Mouse (Mus musculus): Measurements from ENCODE around the gene Cyp2a22. TPM values are rescaled to one million over a fixed set of nuclear protein-coding genes. Genes with fewer than 3 reads are reported as not detected.
"Not testable (repeated sequence)": the region's sequence is repeated elsewhere in the genome, so short reads cannot be mapped to it uniquely, and the experiment has no call there.

Gene Cyp2a22
- polyA plus RNA-seq (2014; fragmentation: Nextera tagmentation; extraction: Ambion mirVana): not detected in 2 replicates

GRCm38 (mm10) chr7:26939262-26939661 is at the start of gene Cyp2a22:
Cyp2a22 (minus strand) TSS chr7:26939384.
- Histone ChIP-seq H3K9ac (ENCODE audit: low read depth, low read length) (no peak within 1 kb of the TSS), H3K9me3 (ENCODE audit: control insufficient read depth, low read length) (no peaks in the 10 kb centered on the region), H3K27ac (ENCODE audit: low read depth, low read length) (no peak within 1 kb of the TSS), H3K4me2 (replicated peaks; ENCODE audit: low read depth, low read length) (no peak within 1 kb of the TSS), H3K36me3 (ENCODE audit: control insufficient read depth, insufficient read depth, low read length) (no peaks in the 10 kb centered on the region), H3K4me1 (replicated peaks; ENCODE audit: control insufficient read depth, insufficient read depth, low read length) (no peaks in the 10 kb centered on the region), H3K27me3 (ENCODE audit: control insufficient read depth, insufficient read depth, low read length) (no peaks in the 10 kb centered on the region), H3K4me3 (ENCODE audit: low read depth, low read length) (no peak within 1 kb of the TSS)
- ATAC-seq (ENCODE audit: low FRiP score) (no peak), DNase-seq (ENCODE audit: low spot score) (no peak)
- WGBS: 77% methylated on average over 4 of the region's 4 CpGs

GRCm38 (mm10) chr7:26983151-26983550 is 44.0 kb upstream of the Cyp2a22 start:
- WGBS: 38% methylated on average over 1 of the region's 1 CpGs
- H3K9ac ChIP-seq (ENCODE audit: low read depth, low read length); H3K27me3 ChIP-seq (ENCODE audit: control insufficient read depth, insufficient read depth, low read length); H3K27ac ChIP-seq (ENCODE audit: low read depth, low read length); DNase-seq (ENCODE audit: low spot score); H3K4me2 ChIP-seq (replicated peaks; ENCODE audit: low read depth, low read length); ATAC-seq (ENCODE audit: low FRiP score); H3K4me3 ChIP-seq (ENCODE audit: low read depth, low read length); H3K36me3 ChIP-seq (ENCODE audit: control insufficient read depth, insufficient read depth, low read length); H3K9me3 ChIP-seq (ENCODE audit: control insufficient read depth, low read length); H3K4me1 ChIP-seq (replicated peaks; ENCODE audit: control insufficient read depth, insufficient read depth, low read length): not testable (repeated sequence)

GRCm38 (mm10) chr7:26982551-26982950 is 43.4 kb upstream of the Cyp2a22 start:
- H3K27me3 ChIP-seq (ENCODE audit: control insufficient read depth, insufficient read depth, low read length): no peaks in the 10 kb centered on the region
- no peak for DNase-seq (ENCODE audit: low spot score)
- H3K4me3 ChIP-seq (ENCODE audit: low read depth, low read length): no peak overlapping the region
- H3K9ac ChIP-seq (ENCODE audit: low read depth, low read length): no peak overlapping the region
- H3K9me3 ChIP-seq (ENCODE audit: control insufficient read depth, low read length): no peaks in the 10 kb centered on the region
- no peak overlapping the region for H3K4me2 ChIP-seq (replicated peaks; ENCODE audit: low read depth, low read length)
- no peak for ATAC-seq (ENCODE audit: low FRiP score)
- H3K4me1 ChIP-seq (replicated peaks; ENCODE audit: control insufficient read depth, insufficient read depth, low read length): no peaks in the 10 kb centered on the region
- H3K36me3 ChIP-seq (ENCODE audit: control insufficient read depth, insufficient read depth, low read length): no peaks in the 10 kb centered on the region
- H3K27ac ChIP-seq (ENCODE audit: low read depth, low read length): no peak overlapping the region
- 25% methylated on average over 1 of the region's 1 CpGs for WGBS

- not testable (repeated sequence) for H3K4me1 ChIP-seq (replicated peaks; ENCODE audit: control insufficient read depth, insufficient read depth, low read length); H3K9ac ChIP-seq (ENCODE audit: low read depth, low read length); DNase-seq (ENCODE audit: low spot score); H3K27ac ChIP-seq (ENCODE audit: low read depth, low read length); ATAC-seq (ENCODE audit: low FRiP score); H3K4me3 ChIP-seq (ENCODE audit: low read depth, low read length); H3K9me3 ChIP-seq (ENCODE audit: control insufficient read depth, low read length); H3K36me3 ChIP-seq (ENCODE audit: control insufficient read depth, insufficient read depth, low read length); H3K27me3 ChIP-seq (ENCODE audit: control insufficient read depth, insufficient read depth, low read length); H3K4me2 ChIP-seq (replicated peaks; ENCODE audit: low read depth, low read length)
- 89% methylated on average over 1 of the region's 1 CpGs for WGBS
Observed at GRCm38 (mm10) chr7:26981937-26982336, 42.8 kb upstream of the Cyp2a22 start.

GRCm38 (mm10) chr7:26981464-26981863 is 42.3 kb upstream of the Cyp2a22 start:
- H3K4me3 ChIP-seq (ENCODE audit: low read depth, low read length); H3K9ac ChIP-seq (ENCODE audit: low read depth, low read length); H3K4me1 ChIP-seq (replicated peaks; ENCODE audit: control insufficient read depth, insufficient read depth, low read length); H3K9me3 ChIP-seq (ENCODE audit: control insufficient read depth, low read length); ATAC-seq (ENCODE audit: low FRiP score); DNase-seq (ENCODE audit: low spot score); H3K4me2 ChIP-seq (replicated peaks; ENCODE audit: low read depth, low read length); H3K27ac ChIP-seq (ENCODE audit: low read depth, low read length); H3K27me3 ChIP-seq (ENCODE audit: control insufficient read depth, insufficient read depth, low read length); H3K36me3 ChIP-seq (ENCODE audit: control insufficient read depth, insufficient read depth, low read length): not testable (repeated sequence)
- 87% methylated on average over 2 of the region's 2 CpGs for WGBS

- H3K9ac ChIP-seq (ENCODE audit: low read depth, low read length); H3K27ac ChIP-seq (ENCODE audit: low read depth, low read length); H3K9me3 ChIP-seq (ENCODE audit: control insufficient read depth, low read length); H3K27me3 ChIP-seq (ENCODE audit: control insufficient read depth, insufficient read depth, low read length); H3K36me3 ChIP-seq (ENCODE audit: control insufficient read depth, insufficient read depth, low read length); H3K4me2 ChIP-seq (replicated peaks; ENCODE audit: low read depth, low read length); DNase-seq (ENCODE audit: low spot score); H3K4me3 ChIP-seq (ENCODE audit: low read depth, low read length); H3K4me1 ChIP-seq (replicated peaks; ENCODE audit: control insufficient read depth, insufficient read depth, low read length); ATAC-seq (ENCODE audit: low FRiP score): not testable (repeated sequence)
- 68% methylated on average over 1 of the region's 1 CpGs for WGBS
Observed at GRCm38 (mm10) chr7:26962371-26962770, 23.2 kb upstream of the Cyp2a22 start.

- not testable (repeated sequence) for DNase-seq (ENCODE audit: low spot score); H3K36me3 ChIP-seq (ENCODE audit: control insufficient read depth, insufficient read depth, low read length); H3K4me3 ChIP-seq (ENCODE audit: low read depth, low read length); H3K4me1 ChIP-seq (replicated peaks; ENCODE audit: control insufficient read depth, insufficient read depth, low read length); H3K4me2 ChIP-seq (replicated peaks; ENCODE audit: low read depth, low read length); H3K27ac ChIP-seq (ENCODE audit: low read depth, low read length); H3K9me3 ChIP-seq (ENCODE audit: control insufficient read depth, low read length); ATAC-seq (ENCODE audit: low FRiP score); H3K9ac ChIP-seq (ENCODE audit: low read depth, low read length); H3K27me3 ChIP-seq (ENCODE audit: control insufficient read depth, insufficient read depth, low read length)
- 93% methylated on average over 2 of the region's 2 CpGs for WGBS
Observed at GRCm38 (mm10) chr7:26953306-26953705, 14.1 kb upstream of the Cyp2a22 start.

GRCm38 (mm10) chr7:26952671-26953070 is 13.5 kb upstream of the Cyp2a22 start:
- not testable (repeated sequence) for H3K36me3 ChIP-seq (ENCODE audit: control insufficient read depth, insufficient read depth, low read length); H3K9ac ChIP-seq (ENCODE audit: low read depth, low read length); H3K4me1 ChIP-seq (replicated peaks; ENCODE audit: control insufficient read depth, insufficient read depth, low read length); H3K27ac ChIP-seq (ENCODE audit: low read depth, low read length); DNase-seq (ENCODE audit: low spot score); ATAC-seq (ENCODE audit: low FRiP score); H3K4me3 ChIP-seq (ENCODE audit: low read depth, low read length); H3K27me3 ChIP-seq (ENCODE audit: control insufficient read depth, insufficient read depth, low read length); H3K9me3 ChIP-seq (ENCODE audit: control insufficient read depth, low read length); H3K4me2 ChIP-seq (replicated peaks; ENCODE audit: low read depth, low read length)
- WGBS: 84% methylated on average over 3 of the region's 3 CpGs

GRCm38 (mm10) chr7:26941320-26941925 is 2.2 kb upstream of the Cyp2a22 start:
- not testable (repeated sequence) for H3K4me1 ChIP-seq (replicated peaks; ENCODE audit: control insufficient read depth, insufficient read depth, low read length); ATAC-seq (ENCODE audit: low FRiP score); DNase-seq (ENCODE audit: low spot score); H3K36me3 ChIP-seq (ENCODE audit: control insufficient read depth, insufficient read depth, low read length); H3K27ac ChIP-seq (ENCODE audit: low read depth, low read length); H3K9ac ChIP-seq (ENCODE audit: low read depth, low read length); H3K9me3 ChIP-seq (ENCODE audit: control insufficient read depth, low read length); H3K4me3 ChIP-seq (ENCODE audit: low read depth, low read length); H3K4me2 ChIP-seq (replicated peaks; ENCODE audit: low read depth, low read length); H3K27me3 ChIP-seq (ENCODE audit: control insufficient read depth, insufficient read depth, low read length)
- 42% methylated on average over 2 of the region's 2 CpGs for WGBS
